Mouse (Mus musculus) erythroblast, embryonic 14.5 days (primary cell): ENCODE measurements around the gene Hapln2. TPM values are rescaled to one million over a fixed set of nuclear protein-coding genes. Genes with fewer than 3 reads are reported as not detected.

ENCODE experiments used
- H3K27me3 ChIP-seq: 2 replicates; pipeline ENCODE4 v1.6.1; 2012; ENCODE audit warnings: inconsistent platforms; ENCODE audit not compliant: control insufficient read depth
- H3K36me3 ChIP-seq: 2 replicates; pipeline ENCODE4 v1.6.1; 2012; ENCODE audit warnings: mild to moderate bottlenecking, inconsistent platforms; ENCODE audit not compliant: control insufficient read depth
- H3K4me1 ChIP-seq: 2 replicates; pipeline ENCODE4 v1.6.1; 2012; ENCODE audit warnings: inconsistent platforms; ENCODE audit not compliant: control insufficient read depth
- H3K4me3 ChIP-seq: replicated peaks from 2 replicates; pipeline ENCODE3; 2012; ENCODE audit warnings: moderate library complexity, mild to moderate bottlenecking, inconsistent platforms
- H3K9me3 ChIP-seq: 2 replicates; pipeline ENCODE4 v1.6.1; 2012; ENCODE audit warnings: low read length, inconsistent platforms, mixed read lengths; ENCODE audit not compliant: control insufficient read depth
- GATA1 ChIP-seq: IDR thresholded peaks from 2 replicates; pipeline ENCODE4 v1.6.1; 2012; ENCODE audit warnings: low read length, inconsistent platforms, mixed read lengths
- TAL1 ChIP-seq: IDR thresholded peaks from 3 replicates; pipeline ENCODE4 v1.6.1; 2012; ENCODE audit warnings: low read length, inconsistent platforms, mixed read lengths
- polyA plus RNA-seq: library from polyadenylated mRNA; stranded (reverse); fragments of >175 nt; gene quantifications from 2 replicates; pipeline ENCODE4 v1.2.3, GENCODE M21; 2012

The Hapln2 gene
- polyA plus RNA-seq, 1 experiment, result not detected

- H3K4me1 ChIP-seq, result no peaks in the 10 kb centered on the region
- H3K9me3 ChIP-seq, result peaks cover 7% of the 10 kb centered on the region
- TF ChIP-seq GATA1 (no peak), TAL1 (no peak)
- peaks cover 4% of the 10 kb centered on the region for H3K27me3 ChIP-seq
- no peaks in the 10 kb centered on the region for H3K36me3 ChIP-seq
- H3K4me3 ChIP-seq, result no peak overlapping the region
Measured at GRCm38 (mm10) chr3:88010634-88011265, 16.6 kb downstream of the Hapln2 start.

- Histone ChIP-seq H3K9me3 (peaks cover 8% of the 10 kb centered on the region), H3K27me3 (peaks cover 30% of the 10 kb centered on the region), H3K4me1 (no peaks in the 10 kb centered on the region), H3K4me3 (no peak overlapping the region), H3K36me3 (no peaks in the 10 kb centered on the region)
- no peak for TF ChIP-seq GATA1
- no peak for TF ChIP-seq TAL1
Measured at GRCm38 (mm10) chr3:88005822-88006786, 21.3 kb downstream of the Hapln2 start.

GRCm38 (mm10) chr3:88002291-88002976 lies 24.9 kb downstream of the Hapln2 start:
- Histone ChIP-seq H3K9me3 (peaks cover 8% of the 10 kb centered on the region), H3K27me3 (peaks cover 65% of the 10 kb centered on the region), H3K4me1 (no peaks in the 10 kb centered on the region), H3K4me3 (no peak overlapping the region), H3K36me3 (no peaks in the 10 kb centered on the region)
- no peak for TF ChIP-seq TAL1
- no peak for TF ChIP-seq GATA1

- no peak for TF ChIP-seq TAL1
- TF ChIP-seq GATA1, result no peak
- H3K4me3 ChIP-seq, result no peak overlapping the region
- no peaks in the 10 kb centered on the region for H3K36me3 ChIP-seq
- peaks cover 3% of the 10 kb centered on the region; the same call in 1 of the 2 replicates for H3K4me1 ChIP-seq
- H3K27me3 ChIP-seq, result peaks cover 79% of the 10 kb centered on the region
- peaks cover 3% of the 10 kb centered on the region for H3K9me3 ChIP-seq
Measured at GRCm38 (mm10) chr3:88000816-88001595, 26.4 kb downstream of the Hapln2 start.

GRCm38 (mm10) chr3:88000181-88000580 lies 27.2 kb downstream of the Hapln2 start, which contains the start of gene Bcan:
Gene Bcan (minus strand): TSS chr3:88000230.
- no peaks in the 10 kb centered on the region; the same call in 1 of the 2 replicates for H3K9me3 ChIP-seq
- H3K27me3 ChIP-seq, result peaks cover 87% of the 10 kb centered on the region
- H3K4me3 ChIP-seq, result no peak within 1 kb of the TSS
- TF ChIP-seq TAL1 (no peak), GATA1 (no peak)
- no peaks in the 10 kb centered on the region for H3K36me3 ChIP-seq
- H3K4me1 ChIP-seq, result peaks cover 3% of the 10 kb centered on the region; the same call in 1 of the 2 replicates

DNA sequence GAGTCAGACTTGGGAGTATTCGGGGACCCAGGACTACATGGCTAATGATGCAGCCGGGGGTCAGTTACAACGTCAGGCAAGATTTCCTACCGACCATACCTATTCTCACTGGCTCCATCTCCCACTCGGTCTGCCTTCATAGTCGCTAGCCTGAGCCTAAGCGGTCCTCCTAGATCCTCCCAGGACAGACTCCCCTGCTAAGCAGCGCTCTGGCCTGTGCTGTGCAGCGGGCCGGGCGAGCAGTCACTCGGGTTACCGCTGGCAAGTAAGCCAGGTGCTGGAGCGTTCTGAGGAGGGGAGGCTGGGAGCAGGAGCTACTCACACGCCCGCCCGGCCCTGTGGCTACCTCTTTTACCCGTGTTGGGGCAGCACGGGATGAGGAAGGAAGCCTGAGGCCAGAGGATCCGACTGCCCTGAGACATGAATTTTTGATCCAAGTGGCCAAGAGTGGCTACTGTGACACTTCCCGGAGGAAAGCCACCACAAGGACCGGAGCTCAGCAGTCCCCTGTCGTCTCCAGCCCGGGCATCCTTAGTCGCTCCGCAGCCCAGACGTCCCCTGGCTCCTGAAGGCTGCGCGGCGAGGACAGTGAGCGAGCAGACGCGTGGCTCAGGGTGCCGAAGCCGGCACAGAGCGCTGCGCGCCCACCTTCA lies 28.0 kb downstream of the Hapln2 start:
- no peaks in the 10 kb centered on the region for H3K36me3 ChIP-seq
- TF ChIP-seq TAL1, result no peak
- TF ChIP-seq GATA1, result no peak
- H3K9me3 ChIP-seq, result no peaks in the 10 kb centered on the region; the same call in 1 of the 2 replicates
- H3K4me1 ChIP-seq, result peaks cover 3% of the 10 kb centered on the region; the same call in 1 of the 2 replicates
- no peak overlapping the region for H3K4me3 ChIP-seq
- H3K27me3 ChIP-seq, result peaks cover 92% of the 10 kb centered on the region

GRCm38 (mm10) chr3:87998747-87999146 lies 28.6 kb downstream of the Hapln2 start:
- TF ChIP-seq TAL1 (no peak), GATA1 (no peak)
- Histone ChIP-seq H3K4me3 (no peak overlapping the region), H3K4me1 (peaks cover 3% of the 10 kb centered on the region; the same call in 1 of the 2 replicates), H3K36me3 (no peaks in the 10 kb centered on the region), H3K9me3 (no peaks in the 10 kb centered on the region; the same call in 1 of the 2 replicates), H3K27me3 (peaks cover 97% of the 10 kb centered on the region)

- Histone ChIP-seq H3K9me3 (no peaks in the 10 kb centered on the region; the same call in 1 of the 2 replicates), H3K36me3 (no peaks in the 10 kb centered on the region), H3K4me1 (peaks cover 3% of the 10 kb centered on the region; the same call in 1 of the 2 replicates), H3K4me3 (no peak overlapping the region), H3K27me3 (peaks cover 89% of the 10 kb centered on the region)
- TF ChIP-seq TAL1 (no peak), GATA1 (no peak)
Measured at GRCm38 (mm10) chr3:87996971-87997614, 30.3 kb downstream of the Hapln2 start.
